ENCODE assay signal across 9 mouse cellular contexts in the genomic region with DNA sequence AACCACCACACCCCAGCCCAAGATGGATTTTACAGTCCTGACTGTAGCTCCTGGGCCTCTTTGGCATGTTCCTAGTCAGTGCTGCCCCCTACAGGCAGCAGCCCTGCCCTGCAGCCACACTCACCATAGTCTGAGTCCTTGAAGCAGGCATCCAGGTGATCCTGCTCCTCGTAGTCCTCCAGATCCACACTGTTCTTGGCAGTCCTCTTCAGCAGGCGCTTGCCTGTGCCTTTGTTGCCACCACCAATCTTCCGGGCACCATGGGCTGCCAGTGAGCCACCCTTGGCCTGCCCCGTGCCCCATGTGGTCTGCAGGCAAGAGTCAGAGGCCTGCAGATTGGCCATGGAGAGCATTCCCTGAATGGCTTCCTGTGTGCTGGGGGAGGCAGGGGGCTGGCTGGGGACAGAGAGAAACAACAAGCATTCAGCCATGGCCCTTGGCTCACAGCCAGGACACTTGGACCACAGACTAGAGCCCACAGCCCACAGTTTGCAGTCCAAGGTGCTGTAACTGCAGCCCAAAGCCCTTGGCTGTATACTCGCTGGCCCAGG.
DNase-seq lines count a peak whose midpoint lies in the region; ATAC-seq and TF ChIP-seq lines count a peak whose summit lies in the region.
"Had no signal": no experiment of that assay in that cellular context is flagged by ENCODE, and none has a peak within 500 bp of the region (broad histone marks: within the 10 kb centered on the region; RNA-seq: fewer than 3 reads in every experiment).

No protein-coding gene starts in this region.

- peak; percentile 88 for TF ChIP-seq CTCF in cerebellum, adult 2 months (IDR thresholded peaks at IDR 0.05; ENCODE audit: borderline replicate concordance, insufficient read depth, low read depth, low read length)

- H3K4me1 ChIP-seq in cerebellum, adult 2 months (ENCODE audit: control insufficient read depth, insufficient read depth, low read length): peaks cover 19% of the 10 kb centered on the region
- H3K4me1 ChIP-seq in limb, embryonic 11.5 days (ENCODE audit: control insufficient read depth, insufficient read depth, low read length): no peaks in the 10 kb centered on the region; the same call in 1 of the 2 replicates
- H3K4me1 ChIP-seq: neural tube, embryonic 12.5 days had no signal

- no peak for ATAC-seq in limb, embryonic 11.5 days (ENCODE audit: insufficient number of reproducible peaks, low FRiP score, low TSS enrichment, low read depth)
- no peak for ATAC-seq in inflammation-experienced regulatory T-cells, adult 6 months

- no peaks in the 10 kb centered on the region for H3K9me3 ChIP-seq in limb, embryonic 11.5 days (ENCODE audit: control insufficient read depth, low read length)
- H3K9me3 ChIP-seq: neural tube, embryonic 12.5 days had no signal

- no peak overlapping the region for H3K27ac ChIP-seq in cerebellum, adult 2 months (ENCODE audit: insufficient read depth, low read length)
- H3K27ac ChIP-seq in limb, embryonic 11.5 days (replicated peaks; ENCODE audit: low read depth, low read length): no peak overlapping the region
- H3K27ac ChIP-seq: neural tube, embryonic 12.5 days had no signal

- H3K4me3 ChIP-seq in cerebellum, adult 2 months (replicated peaks; ENCODE audit: insufficient read depth, low read depth, low read length): no peak overlapping the region
- H3K4me3 ChIP-seq in limb, embryonic 11.5 days (ENCODE audit: low read depth, low read length): no peak overlapping the region
- H3K4me3 ChIP-seq: neural tube, embryonic 12.5 days had no signal

- DNase-seq in 3T3-L1 (ENCODE audit: low read depth, low spot score): peak; percentile 67
- DNase-seq in ES-CJ7 (ENCODE audit: low read depth, low spot score): peak; percentile 65
- peak; percentile 61 to 67 for DNase-seq in cerebellum, adult 2 months
- DNase-seq in frontal cortex, postnatal 10 days (ENCODE audit: low spot score in 2 of 2): peak; percentile 52 to 59
- peak; percentile 52 for DNase-seq in induced T-regulatory cell, adult 2 months (ENCODE audit: low read depth)
- peak; percentile 78 for DNase-seq in limb, embryonic 11.5 days (ENCODE audit: low spot score)
- peak; percentile 60 for DNase-seq in retina, postnatal 1 day

- no peak overlapping the region for H3K9ac ChIP-seq in limb, embryonic 11.5 days (ENCODE audit: low read length)
- H3K9ac ChIP-seq: neural tube, embryonic 12.5 days had no signal

- WGBS in cerebellum, adult 2 months: 44% methylated on average over 5 of the region's 5 CpGs
- WGBS in limb, embryonic 11.5 days: 74% methylated on average over 5 of the region's 5 CpGs

- H3K4me2 ChIP-seq in limb, embryonic 11.5 days (ENCODE audit: low read depth, severe bottlenecking): no peak overlapping the region
- H3K4me2 ChIP-seq: neural tube, embryonic 12.5 days had no signal

- TF ChIP-seq POLR2A in cerebellum, adult 2 months (IDR thresholded peaks at IDR 0.05; ENCODE audit: borderline replicate concordance, insufficient read depth, low read length): no peak

- H3K36me3 ChIP-seq in limb, embryonic 11.5 days (ENCODE audit: control insufficient read depth, insufficient read depth, low read length): peaks cover 25% of the 10 kb centered on the region

- no peaks in the 10 kb centered on the region for H3K27me3 ChIP-seq in cerebellum, adult 2 months (ENCODE audit: control insufficient read depth, insufficient read depth, low read length)
- no peaks in the 10 kb centered on the region for H3K27me3 ChIP-seq in limb, embryonic 11.5 days (ENCODE audit: control insufficient read depth, insufficient read depth, low read length)
- H3K27me3 ChIP-seq: neural tube, embryonic 12.5 days had no signal
